Mouse (Mus musculus) heart, postnatal 0 days (tissue): ENCODE measurements around the gene Ccdc92b.

Source experiments
- CTCF ChIP-seq: IDR thresholded peaks from 2 replicates; pipeline ENCODE4 v1.5.1; 2016; ENCODE audit warnings: antibody characterized with exemption, control low read depth, low read depth
- EP300 ChIP-seq: IDR thresholded peaks from 2 replicates; pipeline ENCODE4 v1.6.1; 2016; ENCODE audit warnings: antibody characterized with exemption, low read depth

DNA sequence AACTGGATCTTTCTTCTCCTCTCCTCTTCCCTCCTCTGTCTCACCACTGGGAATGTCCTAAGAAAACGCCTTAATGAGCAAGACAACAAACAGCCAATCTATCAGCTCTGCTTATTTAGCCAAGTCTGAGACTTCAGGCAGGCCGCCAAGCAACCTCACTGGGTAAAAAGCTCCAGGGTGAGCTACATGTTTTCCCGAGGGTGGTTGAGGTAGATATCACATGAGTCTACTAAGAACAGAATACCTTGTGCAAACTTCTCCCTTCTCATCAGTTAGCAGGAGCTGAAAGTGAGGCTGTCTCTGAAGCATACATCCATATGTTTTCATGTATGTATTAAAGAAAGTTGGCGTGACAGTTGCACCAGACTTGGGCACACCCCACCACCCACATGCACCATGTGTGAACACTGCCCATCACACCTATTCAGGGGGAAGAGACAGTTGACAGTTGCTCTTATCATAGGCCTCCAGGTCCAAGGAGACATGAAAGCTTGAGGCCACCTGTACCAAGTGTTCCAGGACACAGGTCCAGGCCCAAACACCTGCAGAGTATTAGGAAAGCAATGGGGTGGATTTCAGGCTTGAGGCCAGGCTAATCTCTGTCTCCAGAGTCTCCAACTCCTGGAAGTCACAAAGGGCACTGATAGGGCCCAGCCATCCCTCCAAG, 44.5 kb upstream of the Ccdc92b start:
- TF ChIP-seq CTCF (no peak), EP300 (no peak)
